Comparison of ENCODE assay signal across 24 mouse cellular contexts in genomic region chr11:113450665-113451064, GRCm38 (mm10).
DNase-seq lines count a peak whose midpoint lies in the region; ATAC-seq lines count a peak whose summit lies in the region.
"Had no signal": no experiment of that assay in that cellular context is flagged by ENCODE, and none has a peak within 500 bp of the region (broad histone marks: within the 10 kb centered on the region; RNA-seq: fewer than 3 reads in every experiment).

No protein-coding gene starts in this region.

- 0 out of 2 replicates have a peak, but pooled peaks have one; percentile 27 for ATAC-seq in midbrain, embryonic 12.5 days (ENCODE audit: low FRiP score, low read depth)
- ATAC-seq in midbrain, embryonic 13.5 days: no peak
- ATAC-seq in forebrain, embryonic 14.5 days: 0 out of 2 replicates have a peak, but pooled peaks have one; percentile 34
- ATAC-seq in neural tube, embryonic 13.5 days (ENCODE audit: low read depth): peak; percentile 56; the same call in 1 of the 2 replicates
- ATAC-seq: activated CD4-positive, CD25-positive, alpha-beta regulatory T cell, adult 4 months had no signal

- H3K27ac ChIP-seq in midbrain, embryonic 12.5 days (replicated peaks): no peak overlapping the region
- no peak overlapping the region for H3K27ac ChIP-seq in midbrain, embryonic 13.5 days
- H3K27ac ChIP-seq in embryonic facial prominence, embryonic 10.5 days (replicated peaks): 0 out of 2 replicates have a peak overlapping the region, but pooled peaks have one; percentile 4
- H3K27ac ChIP-seq in forebrain, embryonic 14.5 days (ENCODE audit: low read depth, low read length): peak overlapping the region; percentile 35; the same call in 1 of the 2 replicates
- peak overlapping the region; percentile 33 for H3K27ac ChIP-seq in neural tube, embryonic 13.5 days (replicated peaks)
- H3K27ac ChIP-seq: hindbrain, embryonic 12.5 days; left cerebral cortex, adult 2 months; liver, embryonic 15.5 days; lung, embryonic 15.5 days had no signal

- H3K36me3 ChIP-seq in midbrain, embryonic 12.5 days: no peaks in the 10 kb centered on the region
- 0 out of 2 replicates have a peak, but pooled peaks cover 6% of the 10 kb centered on the region for H3K36me3 ChIP-seq in midbrain, embryonic 13.5 days
- no peaks in the 10 kb centered on the region for H3K36me3 ChIP-seq in embryonic facial prominence, embryonic 10.5 days (replicated peaks)
- no peaks in the 10 kb centered on the region for H3K36me3 ChIP-seq in forebrain, embryonic 14.5 days (ENCODE audit: control insufficient read depth, insufficient read depth, low read length)
- no peaks in the 10 kb centered on the region for H3K36me3 ChIP-seq in neural tube, embryonic 13.5 days
- H3K36me3 ChIP-seq: hindbrain, embryonic 12.5 days; limb, embryonic 10.5 days; liver, embryonic 15.5 days; lung, embryonic 15.5 days had no signal

- DNase-seq in embryonic facial prominence, embryonic 10.5 days (ENCODE audit: low spot score): no peak
- DNase-seq in forebrain, embryonic 14.5 days (ENCODE audit: low spot score): peak; percentile 52
- no peak for DNase-seq in urinary bladder, adult 2 months (ENCODE audit: low spot score)
- no peak for DNase-seq in cerebellum, adult 18-20 months
- DNase-seq: adrenal gland, adult 8-10 months; cerebellum, adult 9-10 months; gastrocnemius, postnatal 14 days; heart, adult 18-20 months; heart, postnatal 10 days; kidney, adult 18-20 months; kidney, postnatal 4 days; liver; lung, postnatal 36 days had no signal

- H3K9me3 ChIP-seq in midbrain, embryonic 12.5 days: peaks cover 6% of the 10 kb centered on the region; the same call in 1 of the 2 replicates
- H3K9me3 ChIP-seq in midbrain, embryonic 13.5 days: no peaks in the 10 kb centered on the region; the same call in 1 of the 2 replicates
- H3K9me3 ChIP-seq in embryonic facial prominence, embryonic 10.5 days: no peaks in the 10 kb centered on the region
- no peaks in the 10 kb centered on the region for H3K9me3 ChIP-seq in forebrain, embryonic 14.5 days (replicated peaks; ENCODE audit: control insufficient read depth, low read length)
- peaks cover 8% of the 10 kb centered on the region; the same call in 1 of the 2 replicates for H3K9me3 ChIP-seq in neural tube, embryonic 13.5 days
- H3K9me3 ChIP-seq: heart, embryonic 12.5 days; limb, embryonic 10.5 days; liver, embryonic 15.5 days; lung, embryonic 15.5 days had no signal

- peaks cover 21% of the 10 kb centered on the region for H3K27me3 ChIP-seq in midbrain, embryonic 12.5 days
- peaks cover 6% of the 10 kb centered on the region; the same call in 1 of the 2 replicates for H3K27me3 ChIP-seq in midbrain, embryonic 13.5 days
- no peaks in the 10 kb centered on the region for H3K27me3 ChIP-seq in embryonic facial prominence, embryonic 10.5 days (replicated peaks; ENCODE audit: low read depth, poor library complexity, severe bottlenecking)
- no peaks in the 10 kb centered on the region for H3K27me3 ChIP-seq in forebrain, embryonic 14.5 days (replicated peaks; ENCODE audit: control insufficient read depth, insufficient read depth, low read length)
- H3K27me3 ChIP-seq in neural tube, embryonic 13.5 days: no peaks in the 10 kb centered on the region
- H3K27me3 ChIP-seq: hindbrain, embryonic 12.5 days; liver, embryonic 15.5 days; lung, embryonic 15.5 days; megakaryocyte, embryonic 14.5 days had no signal

- 59% methylated on average over 4 of the region's 4 CpGs for WGBS in midbrain, embryonic 12.5 days
- 46% methylated on average over 4 of the region's 4 CpGs for WGBS in midbrain, embryonic 13.5 days
- WGBS in embryonic facial prominence, embryonic 10.5 days: 73% methylated on average over 4 of the region's 4 CpGs
- 43% methylated on average over 4 of the region's 4 CpGs for WGBS in forebrain, embryonic 14.5 days
- 32% methylated on average over 4 of the region's 4 CpGs for WGBS in neural tube, embryonic 13.5 days

- no peak overlapping the region for H3K4me3 ChIP-seq in midbrain, embryonic 12.5 days
- no peak overlapping the region for H3K4me3 ChIP-seq in midbrain, embryonic 13.5 days (replicated peaks)
- no peak overlapping the region for H3K4me3 ChIP-seq in embryonic facial prominence, embryonic 10.5 days
- no peak overlapping the region for H3K4me3 ChIP-seq in forebrain, embryonic 14.5 days (ENCODE audit: low read depth, low read length)
- no peak overlapping the region for H3K4me3 ChIP-seq in neural tube, embryonic 13.5 days
- H3K4me3 ChIP-seq: heart, embryonic 12.5 days; hindbrain, embryonic 12.5 days; left cerebral cortex, adult 2 months; limb, embryonic 10.5 days; liver, embryonic 15.5 days; lung, embryonic 15.5 days; megakaryocyte, embryonic 14.5 days had no signal

- H3K9ac ChIP-seq in midbrain, embryonic 12.5 days (replicated peaks): no peak overlapping the region
- H3K9ac ChIP-seq in midbrain, embryonic 13.5 days (replicated peaks): no peak overlapping the region
- no peak overlapping the region for H3K9ac ChIP-seq in forebrain, embryonic 14.5 days (ENCODE audit: low read length)
- H3K9ac ChIP-seq in neural tube, embryonic 13.5 days: no peak overlapping the region
- H3K9ac ChIP-seq: heart, embryonic 12.5 days; hindbrain, embryonic 12.5 days; liver, embryonic 15.5 days; lung, embryonic 15.5 days had no signal

- H3K4me1 ChIP-seq in midbrain, embryonic 12.5 days: peaks cover 31% of the 10 kb centered on the region
- H3K4me1 ChIP-seq in midbrain, embryonic 13.5 days (replicated peaks): peaks cover 41% of the 10 kb centered on the region
- peaks cover 39% of the 10 kb centered on the region for H3K4me1 ChIP-seq in embryonic facial prominence, embryonic 10.5 days
- peaks cover 17% of the 10 kb centered on the region for H3K4me1 ChIP-seq in forebrain, embryonic 14.5 days (ENCODE audit: control insufficient read depth, insufficient read depth, low read length)
- peaks cover 46% of the 10 kb centered on the region for H3K4me1 ChIP-seq in neural tube, embryonic 13.5 days (replicated peaks)
- H3K4me1 ChIP-seq: liver, embryonic 15.5 days; megakaryocyte, embryonic 14.5 days had no signal

- no peak overlapping the region for H3K4me2 ChIP-seq in midbrain, embryonic 12.5 days (replicated peaks)
- no peak overlapping the region for H3K4me2 ChIP-seq in midbrain, embryonic 13.5 days (replicated peaks)
- H3K4me2 ChIP-seq in forebrain, embryonic 14.5 days (ENCODE audit: low read length): no peak overlapping the region
- no peak overlapping the region for H3K4me2 ChIP-seq in neural tube, embryonic 13.5 days
- H3K4me2 ChIP-seq: heart, embryonic 12.5 days; hindbrain, embryonic 12.5 days; liver, embryonic 15.5 days; lung, embryonic 15.5 days had no signal

Comparison
In these comparisons a context has a peak if more than half of its experiments do, and no peak if none do; other contexts are left out.
1. H3K27ac ChIP-seq: peak in embryonic facial prominence, embryonic 10.5 days (single experiment), forebrain, embryonic 14.5 days (single experiment) and neural tube, embryonic 13.5 days (single experiment); none in midbrain, embryonic 12.5 days (single experiment) and midbrain, embryonic 13.5 days (single experiment).